Mouse (Mus musculus): ENCODE measurements around the gene Gm49342.

Gene Gm49342

DNA sequence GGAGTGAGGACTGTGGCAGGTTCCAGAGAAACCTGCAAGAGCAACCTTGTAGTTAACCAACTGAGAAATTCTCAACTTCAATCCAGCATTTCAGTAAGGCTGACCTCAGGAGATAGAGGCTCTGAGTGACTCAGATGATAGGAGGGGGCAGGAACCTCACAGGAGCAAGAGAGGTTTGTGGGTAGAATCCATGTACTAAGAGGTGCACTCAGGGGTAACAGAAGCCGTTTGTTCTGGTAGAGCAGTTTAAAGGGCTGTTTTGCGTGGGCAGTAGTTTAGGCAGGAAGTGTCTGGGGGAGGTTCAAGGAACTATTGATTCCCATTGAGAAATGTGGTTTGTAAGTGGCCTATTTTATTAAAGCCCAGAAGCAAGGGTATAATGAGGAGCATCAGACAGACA is 36.9 kb downstream of the Gm49342 start:
- DNase-seq (ENCODE audit: low spot score), result no peak

DNA sequence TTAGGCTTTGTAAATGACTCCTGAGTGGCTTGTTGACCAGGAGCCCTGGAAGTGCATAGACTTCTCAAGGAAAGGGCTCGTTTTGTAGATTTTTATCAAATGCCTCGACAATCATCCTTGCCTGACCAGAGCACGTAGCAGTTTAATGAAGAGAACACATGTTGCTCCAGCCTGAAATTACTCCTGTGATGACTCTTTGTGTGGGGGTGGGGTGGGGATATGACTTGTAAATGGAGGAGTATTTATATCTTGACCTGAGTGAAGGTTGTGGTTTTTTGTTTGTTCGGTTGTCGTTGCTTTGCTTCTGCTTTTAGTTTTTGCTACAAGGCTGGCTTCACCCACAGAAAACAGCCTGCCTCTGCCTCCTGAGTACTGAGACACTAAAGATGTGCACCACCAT is 37.5 kb downstream of the Gm49342 start:
- no peak for DNase-seq (ENCODE audit: low spot score)

DNA sequence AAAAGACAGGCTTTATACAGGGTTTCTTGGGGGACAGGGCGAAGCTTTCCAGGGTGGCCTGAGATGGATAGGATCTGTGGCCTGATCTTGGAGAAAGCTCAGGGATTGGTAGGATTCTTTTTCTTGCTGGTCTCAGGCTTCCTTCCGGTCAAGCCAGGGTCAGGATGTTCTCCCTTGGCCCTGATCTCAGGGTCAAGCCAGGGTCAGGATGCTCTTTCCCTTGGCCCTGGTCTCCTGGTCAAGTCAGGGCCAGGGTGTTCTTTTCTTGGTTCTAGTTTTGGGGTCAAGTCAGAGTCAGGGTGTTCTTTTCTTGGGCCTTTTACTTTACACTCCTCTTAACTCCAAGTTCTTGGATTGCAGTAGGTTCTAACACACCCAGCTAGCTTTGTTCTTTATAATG is 43.4 kb downstream of the Gm49342 start:
- no peak for DNase-seq (ENCODE audit: low spot score)

DNA sequence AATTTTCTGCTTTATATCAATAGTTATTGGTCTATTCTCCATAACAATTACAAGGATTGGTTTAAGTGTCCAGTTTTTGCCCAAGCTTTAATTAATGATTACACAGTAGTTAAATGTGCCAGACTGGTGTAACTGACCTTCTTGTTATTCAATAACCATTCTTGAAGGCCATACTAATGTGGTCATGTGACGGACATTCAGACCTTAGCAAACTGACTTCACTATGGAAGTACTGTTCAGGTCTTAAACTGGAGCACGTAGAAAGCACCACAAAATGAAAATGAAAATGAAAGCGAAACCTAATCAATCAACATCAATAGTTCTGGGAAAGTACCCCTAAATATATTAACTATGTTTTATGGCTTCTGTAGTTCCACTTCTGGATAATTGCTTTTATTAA is 46.7 kb downstream of the Gm49342 start:
- no peak for DNase-seq (ENCODE audit: low spot score)

DNA sequence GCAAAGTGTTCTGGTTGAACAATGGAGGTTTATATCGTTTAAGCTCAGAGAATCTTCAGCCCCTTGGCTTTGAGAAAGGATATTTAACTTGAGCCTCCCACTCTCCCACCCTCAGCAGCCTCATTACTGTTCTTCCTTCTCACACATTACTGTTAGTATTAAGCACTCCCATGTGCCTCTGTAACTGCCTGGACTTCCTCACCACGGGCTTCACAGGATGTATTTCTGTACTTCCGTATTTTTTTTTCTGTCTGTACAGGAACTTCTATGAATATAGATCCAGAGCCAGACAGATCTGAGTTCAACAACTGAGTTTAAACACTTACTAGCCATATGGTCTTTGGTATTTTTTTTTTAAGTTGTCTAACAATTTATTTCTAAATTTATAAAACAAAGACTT is 52.8 kb downstream of the Gm49342 start:
- DNase-seq (ENCODE audit: low spot score), result no peak

DNA sequence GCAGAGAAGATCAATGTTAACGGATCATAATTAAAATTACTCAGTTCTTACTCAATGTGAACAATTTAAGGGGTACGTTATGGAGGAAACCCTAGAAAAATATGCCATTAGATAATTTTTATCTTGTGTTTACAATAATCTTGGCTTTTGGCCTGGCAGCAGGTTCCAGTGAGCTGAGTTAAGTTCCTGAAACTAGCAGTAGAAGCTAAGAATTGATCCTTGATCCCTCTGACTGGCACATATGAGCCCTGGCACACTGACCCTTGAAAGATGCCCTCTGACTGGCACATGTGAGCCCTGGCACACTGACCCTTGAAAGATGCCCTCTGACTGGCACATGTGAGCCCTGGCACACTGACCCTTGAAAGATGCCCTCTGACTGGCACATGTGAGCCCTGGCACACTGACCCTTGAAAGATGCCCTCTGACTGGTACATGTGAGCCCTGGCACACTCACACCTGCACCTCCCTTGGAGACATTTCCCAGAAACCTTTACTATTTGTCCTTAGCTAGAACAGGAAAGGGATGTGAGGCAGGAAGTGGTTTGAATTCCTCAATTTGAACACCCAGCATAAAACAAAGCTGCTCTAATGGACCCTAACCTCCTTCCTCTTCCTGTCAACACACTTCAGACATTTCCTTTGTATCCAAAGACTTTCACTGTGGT is 53.8 kb downstream of the Gm49342 start:
- no peak for DNase-seq (ENCODE audit: low spot score)

DNA sequence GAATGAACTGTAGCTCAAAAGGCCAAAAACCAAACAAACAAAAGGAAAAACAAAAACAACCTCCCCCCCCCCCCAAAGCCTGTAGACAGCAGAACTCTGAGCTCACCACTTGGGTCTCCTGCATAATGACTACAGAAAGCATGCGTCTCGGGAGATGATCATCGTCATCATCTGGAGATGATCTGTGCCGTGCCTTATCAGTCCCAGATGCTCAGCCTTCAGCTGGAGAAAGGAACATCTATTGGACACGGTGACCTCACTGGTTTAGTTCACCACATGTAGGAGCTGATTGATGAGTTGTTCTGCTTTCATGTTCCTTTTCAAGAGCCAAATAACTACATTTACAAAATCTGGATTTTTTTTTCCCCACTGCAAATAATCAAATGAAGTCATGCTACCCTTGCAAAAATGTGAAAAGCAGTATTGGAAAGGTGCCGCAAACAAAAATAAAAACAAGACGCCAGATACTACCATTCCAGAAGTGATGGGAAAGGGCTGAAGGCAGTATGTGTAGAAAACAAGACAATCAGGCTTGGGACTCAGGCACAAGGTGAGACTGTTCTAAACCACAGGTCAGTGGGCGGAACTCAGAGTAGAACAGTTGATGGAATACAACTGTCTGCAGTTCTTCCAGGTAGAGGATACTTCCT is 63.0 kb downstream of the Gm49342 start, which contains the start of gene Rnase10:
Gene Rnase10, plus strand, starts transcription at position 600 of the 650 bp plus-strand sequence.
- DNase-seq (ENCODE audit: low spot score), result no peak

DNA sequence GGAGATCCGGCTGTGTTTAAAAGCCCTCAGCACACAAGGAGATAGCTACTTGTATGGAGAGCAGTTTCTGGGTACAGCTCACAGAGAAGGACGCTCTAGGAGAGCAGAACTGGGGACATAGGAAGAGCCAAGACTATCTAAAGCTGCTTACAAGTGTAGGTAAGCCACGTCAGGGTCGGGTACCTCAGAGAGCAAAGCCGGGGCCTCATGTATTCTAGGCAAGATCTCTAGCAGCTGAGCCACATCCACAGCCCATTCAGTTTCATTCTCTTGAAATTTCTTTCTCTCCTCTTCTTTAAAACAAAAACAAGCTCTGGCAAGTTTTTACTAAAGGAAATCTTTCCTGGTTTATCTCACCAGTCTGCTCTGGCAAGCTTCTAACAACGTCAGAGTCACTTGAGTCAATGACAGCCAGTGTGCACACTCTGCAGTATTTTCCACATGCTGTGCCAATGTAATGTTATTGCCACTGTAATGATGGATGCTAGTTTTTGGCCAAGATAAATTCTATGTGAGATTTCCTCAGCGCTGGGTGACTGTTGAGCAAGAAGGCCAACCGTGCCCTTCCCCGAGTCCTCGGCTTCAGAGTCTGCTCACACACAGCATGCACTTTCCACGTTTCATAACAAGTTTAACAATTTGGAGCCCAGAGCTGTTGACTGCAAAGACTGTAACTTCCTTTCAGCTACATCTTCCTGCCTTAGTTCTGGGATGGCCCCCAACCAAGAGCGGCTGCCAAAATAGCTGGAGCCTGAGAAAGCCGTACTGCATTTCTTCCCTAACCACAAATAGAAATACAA is 63.8 kb downstream of the Gm49342 start:
- DNase-seq (ENCODE audit: low spot score), result peak; percentile 14

DNA sequence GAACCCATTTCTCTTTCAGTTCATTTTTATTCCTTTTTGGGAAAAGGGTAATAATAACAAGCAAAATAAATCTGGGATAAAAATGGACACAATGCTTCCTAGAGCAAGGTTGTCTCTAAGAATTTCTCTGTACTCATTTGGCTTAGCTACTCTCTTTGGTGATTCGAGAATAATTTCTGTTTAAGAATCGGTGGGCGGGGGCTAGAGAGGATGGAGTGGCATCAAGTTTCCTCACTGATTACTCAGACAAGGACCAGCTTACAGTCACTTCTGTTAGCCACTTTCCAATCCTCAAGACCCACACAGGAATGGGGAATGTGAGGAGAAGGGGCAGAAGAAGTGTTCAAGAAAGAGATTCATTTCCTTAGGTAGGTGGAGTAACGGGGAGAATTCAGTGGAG is 64.5 kb downstream of the Gm49342 start:
- no peak for DNase-seq (ENCODE audit: low spot score)

DNA sequence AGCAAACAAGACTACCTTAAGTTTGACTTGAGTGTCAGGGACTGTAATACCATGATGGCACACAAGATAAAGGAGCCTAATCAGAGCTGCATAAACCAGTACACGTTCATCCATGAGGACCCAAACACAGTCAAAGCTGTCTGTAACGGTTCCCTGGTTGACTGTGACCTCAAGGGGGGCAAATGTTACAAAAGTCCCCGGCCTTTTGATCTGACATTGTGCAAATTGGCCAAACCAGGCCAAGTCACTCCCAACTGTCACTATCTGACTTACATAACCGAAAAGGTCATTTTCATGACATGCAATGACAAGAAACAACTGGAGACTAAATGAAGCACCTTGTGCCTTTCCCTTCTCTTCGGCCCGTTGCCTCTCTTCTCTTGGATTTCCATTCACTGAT is 65.3 kb downstream of the Gm49342 start:
- DNase-seq (ENCODE audit: low spot score), result no peak
